Mouse (Mus musculus): ENCODE measurements at regions not wholly inside any gene's neighbourhood (a gene's known extent, or its start where the extent isn't known, plus 50 kb on each side); places are given as distances from the start of the nearest gene placed in this dataset.

- Histone ChIP-seq H3K4me1 (0 out of 2 replicates have a peak, but pooled peaks cover 5% of the 10 kb centered on the region), H3K36me3 (no peaks in the 10 kb centered on the region), H3K27ac (no peak overlapping the region), H3K4me3 (no peak overlapping the region), H3K27me3 (ENCODE audit: low read depth, poor library complexity, severe bottlenecking) (no peaks in the 10 kb centered on the region), H3K9me3 (replicated peaks) (no peaks in the 10 kb centered on the region)
- DNase-seq (ENCODE audit: low spot score) = peak; percentile 1
- 72% methylated on average over 3 of the region's 3 CpGs for WGBS
Observed at GRCm38 (mm10) chr2:19714025-19714424, 56.5 kb downstream of the Otud1 start.

- H3K4me3 ChIP-seq = peak overlapping the region; percentile 30; the same call in 1 of the 2 replicates
- DNase-seq (ENCODE audit: low spot score) = peak; percentile 69
- WGBS = 18% methylated on average over 11 of the region's 11 CpGs
Observed at GRCm38 (mm10) chr2:19715564-19716238, 58.1 kb downstream of the Otud1 start.

GRCm38 (mm10) chr2:19716388-19716787 is 58.8 kb downstream of the Otud1 start:
- no peak for DNase-seq (ENCODE audit: low spot score)
- no peak overlapping the region for H3K4me3 ChIP-seq
- no peaks in the 10 kb centered on the region for H3K9me3 ChIP-seq (replicated peaks)
- 0 out of 2 replicates have a peak, but pooled peaks cover 5% of the 10 kb centered on the region for H3K4me1 ChIP-seq
- no peak overlapping the region for H3K27ac ChIP-seq
- H3K36me3 ChIP-seq = no peaks in the 10 kb centered on the region
- no peaks in the 10 kb centered on the region for H3K27me3 ChIP-seq (ENCODE audit: low read depth, poor library complexity, severe bottlenecking)
- 94% methylated on average over 5 of the region's 5 CpGs for WGBS

More at GRCm38 (mm10) chr2:19715564-19716238, 58.1 kb downstream of the Otud1 start:
- Histone ChIP-seq H3K27ac (no peak overlapping the region), H3K27me3 (ENCODE audit: low read depth, poor library complexity, severe bottlenecking) (no peaks in the 10 kb centered on the region), H3K36me3 (no peaks in the 10 kb centered on the region), H3K4me1 (0 out of 2 replicates have a peak, but pooled peaks cover 5% of the 10 kb centered on the region), H3K9me3 (replicated peaks) (no peaks in the 10 kb centered on the region)

GRCm38 (mm10) chr2:19726085-19726484 is 68.5 kb downstream of the Otud1 start:
- no peaks in the 10 kb centered on the region for H3K9me3 ChIP-seq (replicated peaks)
- H3K4me3 ChIP-seq = no peak overlapping the region
- no peaks in the 10 kb centered on the region for H3K27me3 ChIP-seq (ENCODE audit: low read depth, poor library complexity, severe bottlenecking)
- no peaks in the 10 kb centered on the region for H3K36me3 ChIP-seq
- H3K4me1 ChIP-seq = no peaks in the 10 kb centered on the region
- 91% methylated on average over 6 of the region's 6 CpGs for WGBS
- H3K27ac ChIP-seq = no peak overlapping the region
- DNase-seq (ENCODE audit: low spot score) = peak; percentile 23

- Histone ChIP-seq H3K9me3 (replicated peaks) (no peaks in the 10 kb centered on the region), H3K36me3 (no peaks in the 10 kb centered on the region), H3K27ac (no peak overlapping the region), H3K4me3 (no peak overlapping the region), H3K27me3 (ENCODE audit: low read depth, poor library complexity, severe bottlenecking) (no peaks in the 10 kb centered on the region), H3K4me1 (no peaks in the 10 kb centered on the region)
- peak; percentile 63 for DNase-seq (ENCODE audit: low spot score)
- WGBS = 10% methylated on average over 9 of the region's 9 CpGs
Observed at GRCm38 (mm10) chr2:19726904-19727303, 69.4 kb downstream of the Otud1 start.

- WGBS = 71% methylated on average over 12 of the region's 12 CpGs
- no peak for DNase-seq (ENCODE audit: low spot score)
- Histone ChIP-seq H3K27me3 (ENCODE audit: low read depth, poor library complexity, severe bottlenecking) (no peaks in the 10 kb centered on the region), H3K36me3 (no peaks in the 10 kb centered on the region), H3K4me3 (no peak overlapping the region), H3K27ac (no peak overlapping the region), H3K4me1 (peaks cover 12% of the 10 kb centered on the region), H3K9me3 (replicated peaks) (no peaks in the 10 kb centered on the region)
Observed at GRCm38 (mm10) chr2:19732922-19733859, 75.6 kb downstream of the Otud1 start.

- no peaks in the 10 kb centered on the region for H3K36me3 ChIP-seq
- WGBS = 89% methylated on average over 12 of the region's 12 CpGs
Observed at GRCm38 (mm10) chr2:19734164-19734870, 76.8 kb downstream of the Otud1 start.

GRCm38 (mm10) chr2:19741508-19741907 is 84.0 kb downstream of the Otud1 start:
- DNase-seq (ENCODE audit: low spot score) = no peak
- no peaks in the 10 kb centered on the region for H3K36me3 ChIP-seq
- no peak overlapping the region for H3K27ac ChIP-seq
- no peaks in the 10 kb centered on the region for H3K9me3 ChIP-seq (replicated peaks)
- H3K27me3 ChIP-seq (ENCODE audit: low read depth, poor library complexity, severe bottlenecking) = no peaks in the 10 kb centered on the region
- H3K4me1 ChIP-seq = no peaks in the 10 kb centered on the region
- no peak overlapping the region for H3K4me3 ChIP-seq

More at GRCm38 (mm10) chr2:19734164-19734870, 76.8 kb downstream of the Otud1 start:
- H3K4me3 ChIP-seq = no peak overlapping the region
- no peaks in the 10 kb centered on the region for H3K27me3 ChIP-seq (ENCODE audit: low read depth, poor library complexity, severe bottlenecking)
- no peaks in the 10 kb centered on the region for H3K9me3 ChIP-seq (replicated peaks)
- no peak for DNase-seq (ENCODE audit: low spot score)
- H3K4me1 ChIP-seq = peaks cover 12% of the 10 kb centered on the region
- no peak overlapping the region for H3K27ac ChIP-seq

GRCm38 (mm10) chr2:19743467-19743866 is 85.9 kb downstream of the Otud1 start:
- 76% methylated on average over 4 of the region's 4 CpGs for WGBS
- no peak for DNase-seq (ENCODE audit: low spot score)

GRCm38 (mm10) chr2:19744986-19745660 is 87.6 kb downstream of the Otud1 start:
- Histone ChIP-seq H3K4me1 (no peaks in the 10 kb centered on the region), H3K27ac (no peak overlapping the region), H3K36me3 (no peaks in the 10 kb centered on the region), H3K27me3 (ENCODE audit: low read depth, poor library complexity, severe bottlenecking) (no peaks in the 10 kb centered on the region), H3K4me3 (no peak overlapping the region), H3K9me3 (replicated peaks) (no peaks in the 10 kb centered on the region)
- no peak for DNase-seq (ENCODE audit: low spot score)
- WGBS = 98% methylated on average over 2 of the region's 2 CpGs

More at GRCm38 (mm10) chr2:19743467-19743866, 85.9 kb downstream of the Otud1 start:
- Histone ChIP-seq H3K27ac (no peak overlapping the region), H3K9me3 (replicated peaks) (no peaks in the 10 kb centered on the region), H3K36me3 (no peaks in the 10 kb centered on the region), H3K27me3 (ENCODE audit: low read depth, poor library complexity, severe bottlenecking) (no peaks in the 10 kb centered on the region), H3K4me1 (no peaks in the 10 kb centered on the region), H3K4me3 (no peak overlapping the region)

GRCm38 (mm10) chr2:19752753-19753152 is 95.2 kb downstream of the Otud1 start:
- no peaks in the 10 kb centered on the region for H3K36me3 ChIP-seq
- H3K27me3 ChIP-seq (ENCODE audit: low read depth, poor library complexity, severe bottlenecking) = no peaks in the 10 kb centered on the region
- no peak overlapping the region for H3K27ac ChIP-seq
- WGBS = 91% methylated on average over 11 of the region's 11 CpGs
- no peaks in the 10 kb centered on the region for H3K4me1 ChIP-seq
- no peak for DNase-seq (ENCODE audit: low spot score)
- no peaks in the 10 kb centered on the region for H3K9me3 ChIP-seq (replicated peaks)
- no peak overlapping the region for H3K4me3 ChIP-seq

GRCm38 (mm10) chr2:19753479-19753878 is 95.9 kb downstream of the Otud1 start:
- Histone ChIP-seq H3K36me3 (no peaks in the 10 kb centered on the region), H3K4me1 (no peaks in the 10 kb centered on the region), H3K9me3 (replicated peaks) (no peaks in the 10 kb centered on the region)

More at GRCm38 (mm10) chr2:19753479-19753878, 95.9 kb downstream of the Otud1 start:
- no peak for DNase-seq (ENCODE audit: low spot score)
- Histone ChIP-seq H3K27me3 (ENCODE audit: low read depth, poor library complexity, severe bottlenecking) (no peaks in the 10 kb centered on the region), H3K27ac (no peak overlapping the region), H3K4me3 (no peak overlapping the region)
